Mouse (Mus musculus): ENCODE results near the gene Dnm1. TPM values are rescaled to one million over a fixed set of nuclear protein-coding genes. Genes with fewer than 3 reads are reported as not detected.

The Dnm1 gene
- total RNA-seq, 4 experiments from 2014 or later: 2.6 to 5.9 (median 3.9) TPM

DNA sequence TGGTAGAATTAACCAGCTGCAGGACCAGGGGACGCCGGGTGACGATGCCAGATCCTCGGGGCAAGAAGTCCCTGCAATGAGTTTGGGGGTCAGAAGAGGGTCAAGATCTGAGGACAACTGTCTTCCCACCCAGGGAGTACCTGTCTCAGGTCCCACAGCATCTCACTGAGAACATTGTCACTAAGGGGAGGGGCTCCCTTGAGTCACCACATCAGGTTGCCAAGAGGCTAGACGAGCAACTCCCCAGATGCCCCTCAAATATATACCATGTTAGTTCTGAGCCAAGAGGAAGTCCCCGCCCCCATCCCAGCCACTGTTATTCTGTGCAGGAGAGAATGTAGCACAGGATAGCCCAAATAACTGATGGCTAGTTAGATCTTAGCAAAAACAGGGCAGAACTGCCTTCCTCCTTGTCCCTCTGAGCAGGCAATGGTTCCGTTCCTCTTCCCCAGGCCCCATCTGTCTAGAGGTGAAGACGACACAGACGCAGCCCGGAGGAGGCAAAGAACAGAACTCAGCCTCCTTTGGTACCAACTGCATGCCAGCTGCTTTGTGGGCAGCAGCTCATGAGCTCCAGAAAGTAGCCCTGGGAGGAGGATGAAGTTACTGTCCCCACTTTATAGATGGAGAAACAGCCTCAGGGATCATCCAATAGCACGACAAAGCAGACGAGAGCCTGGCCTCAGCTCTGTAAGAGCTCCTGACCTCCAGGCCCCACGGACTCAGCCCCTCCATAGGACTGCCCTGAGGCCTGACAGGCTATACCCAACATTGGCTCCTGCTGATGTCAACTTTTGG lies 12.1 kb downstream of the Dnm1 start:
- no peak for DNase-seq (ENCODE audit: low spot score in 2 of 2)

DNA sequence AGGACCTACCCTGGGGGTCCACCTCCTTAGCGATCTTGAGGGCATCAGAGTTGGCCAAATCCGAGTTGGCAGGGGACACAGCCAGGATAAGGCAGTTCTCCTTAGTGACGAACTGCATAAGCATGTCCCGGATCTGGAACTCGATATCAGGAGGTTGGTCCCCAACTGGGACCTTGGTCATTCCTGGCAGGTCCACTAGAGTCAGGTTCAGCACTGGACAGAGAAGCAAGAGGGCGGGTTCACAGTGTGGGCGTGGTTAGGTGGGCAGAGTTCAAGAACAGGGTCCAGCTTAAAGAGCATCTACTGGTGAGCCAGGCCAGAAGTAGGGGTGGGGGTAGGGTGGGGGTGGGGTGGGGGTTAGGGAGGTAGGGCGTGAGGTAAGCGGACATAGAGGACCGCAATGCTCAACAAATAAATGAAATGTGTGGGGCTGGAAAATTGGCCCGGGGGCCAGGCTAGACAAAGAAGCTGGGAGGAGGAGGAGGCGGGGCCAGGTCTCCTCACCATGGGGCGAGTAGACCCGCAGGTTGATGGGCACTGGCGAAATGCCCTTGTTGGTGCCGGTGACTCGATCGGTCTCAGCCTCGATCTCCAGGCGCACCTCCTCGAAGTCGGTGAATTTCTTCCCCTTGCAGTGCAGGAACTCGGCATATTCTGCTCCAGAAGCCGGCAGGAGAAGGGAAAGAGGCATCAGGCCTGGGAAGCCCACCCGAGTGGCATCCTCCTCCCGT lies 13.1 kb downstream of the Dnm1 start:
- DNase-seq (ENCODE audit: low spot score in 2 of 2): no peak

DNA sequence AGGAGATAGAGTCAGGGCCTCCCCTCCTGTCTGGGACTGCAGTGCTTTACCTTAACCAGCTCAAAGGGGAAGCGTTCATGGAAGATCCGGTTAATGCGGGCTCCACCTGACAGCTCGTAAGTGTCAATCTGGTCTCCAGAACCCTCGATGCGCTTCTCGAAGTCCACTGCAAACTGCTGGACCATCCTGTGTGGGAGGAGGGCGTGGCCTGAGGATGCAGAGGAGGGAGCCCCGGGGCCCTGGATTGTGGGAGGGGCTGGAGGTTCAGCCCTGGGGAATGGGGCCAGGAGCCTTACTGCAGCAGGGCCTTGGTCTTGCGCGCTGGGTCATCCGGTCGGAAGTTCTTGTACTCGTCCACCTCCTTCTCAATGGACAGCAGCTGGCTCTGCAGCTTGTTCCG lies 17.2 kb downstream of the Dnm1 start:
- DNase-seq (ENCODE audit: low spot score in 2 of 2): no peak

DNA sequence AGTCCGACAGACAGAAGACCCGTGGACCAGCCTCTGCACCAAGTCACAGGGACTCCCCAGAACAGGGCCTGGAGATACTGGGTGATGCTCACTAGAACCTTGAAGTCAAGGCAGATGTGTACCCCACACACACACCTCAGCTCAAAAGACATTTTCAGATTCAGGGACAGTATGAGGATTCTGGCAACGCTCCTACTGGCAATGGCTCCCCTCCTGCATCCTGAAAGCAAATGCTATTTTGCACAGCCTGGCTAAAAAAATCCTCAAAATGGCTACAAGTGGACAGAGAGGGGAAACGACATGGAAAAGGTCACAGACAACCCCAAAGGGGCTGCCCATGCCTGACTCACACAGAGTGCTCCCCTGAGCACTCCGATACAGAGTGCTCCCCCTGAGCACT lies 21.0 kb downstream of the Dnm1 start:
- DNase-seq (ENCODE audit: low spot score in 2 of 2): no peak

DNA sequence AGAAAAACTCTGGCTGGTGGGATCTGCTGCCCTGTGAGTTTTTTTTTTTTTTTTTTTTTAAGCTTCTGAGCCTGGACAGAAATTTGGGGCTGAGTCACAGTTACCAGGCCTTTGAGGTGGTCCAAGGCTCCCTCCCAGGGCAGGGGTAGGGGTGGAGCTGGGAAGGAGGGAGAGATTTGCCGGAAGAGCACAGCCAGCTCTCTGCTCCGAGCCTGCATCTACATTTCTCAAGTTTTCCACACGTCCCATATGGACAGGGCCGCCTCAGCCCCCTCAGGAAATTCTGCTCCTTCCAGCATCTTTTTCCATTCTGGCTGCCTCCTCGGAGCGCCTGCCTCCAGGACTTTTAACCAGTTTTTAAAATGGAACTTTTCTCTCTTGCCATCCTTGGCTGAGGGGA lies 23.6 kb downstream of the Dnm1 start:
- DNase-seq (ENCODE audit: low spot score in 2 of 2): no peak

DNA sequence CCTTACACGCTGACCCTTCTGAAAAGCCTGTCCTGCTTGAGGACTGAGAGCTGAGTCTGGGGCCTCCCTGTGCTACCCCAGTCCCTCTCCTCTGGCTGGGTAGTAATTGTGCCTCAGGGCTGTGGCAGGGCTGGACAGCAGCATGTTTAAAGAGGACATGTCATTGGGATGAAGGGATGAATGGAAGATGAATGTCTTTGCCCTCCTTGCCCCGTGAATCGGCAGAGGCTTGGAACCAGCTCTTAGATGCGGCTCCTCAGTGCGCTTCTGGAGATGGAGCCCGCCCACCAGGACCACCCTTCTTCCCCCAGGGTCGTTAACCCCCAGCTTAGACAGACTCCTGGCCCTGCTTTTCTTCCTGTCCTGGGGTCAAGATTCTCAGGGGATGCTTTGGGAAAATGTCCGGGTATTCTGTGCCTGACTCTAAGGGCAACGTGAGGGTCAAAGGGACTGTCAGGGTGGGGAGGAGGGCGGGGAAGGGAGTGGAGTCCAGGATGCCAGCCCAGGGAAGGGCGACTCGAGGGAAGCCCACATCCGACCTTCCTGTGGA lies 24.2 kb downstream of the Dnm1 start:
- no peak for DNase-seq (ENCODE audit: low spot score in 2 of 2)

DNA sequence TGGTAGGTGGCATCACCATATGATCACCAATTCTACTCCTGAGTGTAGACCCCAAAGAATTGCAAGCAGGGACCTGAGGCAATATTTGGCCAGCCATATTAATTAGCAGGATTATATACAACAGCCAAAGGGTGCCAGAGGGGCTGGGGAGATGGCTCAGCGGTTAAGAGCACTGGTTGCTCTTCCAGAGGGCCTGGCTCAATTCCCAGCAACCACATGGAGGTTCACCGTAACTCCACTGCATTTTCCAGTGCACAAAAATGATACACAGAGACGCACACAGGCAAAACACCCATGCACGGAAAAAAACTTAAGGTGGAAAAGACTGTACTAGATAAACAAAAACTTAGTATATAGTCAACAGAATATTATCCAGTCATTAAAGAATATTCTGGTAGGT lies 25.9 kb downstream of the Dnm1 start:
- DNase-seq (ENCODE audit: low spot score in 2 of 2): no peak

DNA sequence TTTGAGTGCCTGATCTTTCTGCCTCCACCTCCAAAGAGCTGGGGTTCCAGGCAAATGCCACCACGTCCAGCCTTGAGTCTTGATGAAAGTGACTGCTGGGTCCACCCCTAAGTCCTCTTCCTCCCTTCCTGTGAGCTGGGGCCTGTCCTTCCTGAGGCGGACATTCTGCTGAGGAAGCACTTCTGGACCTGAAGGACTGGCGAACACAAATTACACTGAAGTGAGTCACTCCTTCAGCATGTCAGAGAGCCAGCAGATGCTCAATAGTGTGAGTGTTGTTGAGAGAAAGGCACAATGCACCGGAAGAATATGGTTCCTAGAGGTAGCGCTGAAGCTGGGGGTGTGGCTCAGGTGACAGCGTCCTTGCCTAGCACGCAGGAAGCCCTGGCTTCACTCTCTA lies 27.8 kb downstream of the Dnm1 start:
- DNase-seq (ENCODE audit: low spot score in 2 of 2): no peak

DNA sequence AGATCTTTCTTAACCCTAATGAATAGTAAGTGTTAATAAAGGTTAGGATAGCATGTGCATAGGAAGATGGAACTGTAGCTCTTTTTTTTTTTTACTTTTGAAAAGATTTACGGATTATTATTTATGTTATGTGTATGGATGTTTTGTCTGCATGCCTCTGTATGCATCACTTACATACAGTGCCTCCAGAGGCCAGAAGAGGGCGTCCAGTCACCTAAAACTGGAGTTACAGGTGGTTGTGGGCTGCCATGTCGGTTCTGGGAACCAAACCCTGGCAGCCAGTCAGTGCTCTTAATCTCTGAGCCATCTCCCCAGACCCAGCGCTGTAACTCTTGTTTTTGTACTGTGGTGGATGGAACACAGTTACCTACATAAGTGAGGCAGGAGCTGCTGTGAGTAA lies 28.8 kb downstream of the Dnm1 start:
- DNase-seq (ENCODE audit: low spot score in 2 of 2): no peak

DNA sequence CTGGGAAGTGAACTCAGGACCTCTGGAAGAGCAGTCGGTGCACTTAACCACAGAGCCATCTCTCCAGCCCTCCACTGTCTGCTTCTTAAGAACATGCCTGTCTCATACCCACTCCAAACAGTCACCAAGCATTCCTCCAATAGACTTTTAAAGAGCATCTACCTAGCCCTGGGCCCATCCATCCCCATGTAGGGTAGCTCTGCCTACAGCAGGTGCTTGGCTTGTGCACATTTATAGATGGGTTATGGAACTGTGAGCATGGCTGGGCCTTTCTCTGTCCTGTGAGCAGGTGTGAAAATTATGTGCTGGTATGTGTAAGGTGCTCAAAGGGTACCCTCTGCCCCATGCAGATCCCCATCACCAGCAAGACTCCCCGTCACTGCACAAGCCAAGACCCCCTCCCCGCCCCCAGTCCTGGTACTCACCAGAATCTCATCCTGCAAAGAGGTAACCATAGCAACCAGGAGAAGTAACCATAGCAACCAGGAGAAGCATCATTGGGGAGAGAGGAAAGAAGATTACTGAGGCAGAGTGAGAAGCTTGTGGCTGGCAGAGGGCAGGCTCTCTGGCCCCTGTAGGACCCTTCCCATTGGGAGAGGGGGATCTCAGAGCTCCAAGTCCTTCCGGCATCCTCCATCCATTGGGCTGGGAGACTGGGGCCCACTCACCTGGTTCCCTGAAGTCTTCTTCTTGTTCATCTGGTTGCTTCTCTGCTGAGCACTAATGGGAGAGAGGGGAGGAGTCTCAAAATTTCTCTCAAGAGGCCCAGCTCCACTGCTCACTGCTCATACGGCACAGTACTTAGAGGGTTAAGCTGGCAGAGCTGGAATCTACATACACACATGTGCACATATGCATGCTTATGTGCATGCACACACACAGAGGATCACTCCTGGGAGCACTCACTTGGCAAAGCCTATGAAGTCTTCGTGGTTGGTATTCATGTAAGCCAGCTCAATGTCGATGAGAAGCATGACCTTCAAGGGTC lies 30.1 kb downstream of the Dnm1 start:
- DNase-seq (ENCODE audit: low spot score in 2 of 2): no peak

DNA sequence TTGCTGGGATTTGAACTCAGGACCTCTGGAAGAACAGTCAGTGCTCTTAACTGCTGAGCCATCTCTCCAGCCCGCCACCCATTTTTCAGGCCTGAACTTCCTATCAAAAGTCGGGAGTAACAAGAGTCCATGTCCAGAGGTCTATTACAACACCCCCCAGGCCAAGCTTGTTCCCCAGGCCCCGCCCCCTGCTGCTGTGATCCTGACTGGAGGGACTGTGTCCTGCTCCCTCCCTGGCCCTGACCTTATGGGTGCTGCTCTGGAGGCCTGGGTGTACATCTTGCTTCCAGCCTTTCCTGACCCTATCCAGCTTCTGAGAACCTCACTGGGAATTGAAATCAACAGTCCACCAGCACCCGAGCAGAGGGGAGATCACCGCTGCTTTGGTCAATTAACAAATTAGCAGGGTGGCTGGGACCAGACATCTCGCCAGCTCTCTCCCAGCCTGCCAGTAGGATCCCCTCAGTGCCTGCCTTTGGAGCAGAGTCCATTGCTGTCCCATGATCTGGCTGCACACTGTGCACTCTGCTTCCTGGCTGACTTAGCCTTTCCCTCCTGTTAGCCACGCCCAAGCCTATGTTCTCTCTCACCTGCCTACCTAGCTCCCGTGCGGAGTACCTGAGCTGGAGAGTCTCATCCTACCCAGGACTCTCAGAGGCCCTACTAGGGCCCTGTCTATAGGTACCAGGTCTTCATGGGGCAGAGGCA lies 31.4 kb downstream of the Dnm1 start:
- DNase-seq (ENCODE audit: low spot score in 2 of 2): no peak

DNA sequence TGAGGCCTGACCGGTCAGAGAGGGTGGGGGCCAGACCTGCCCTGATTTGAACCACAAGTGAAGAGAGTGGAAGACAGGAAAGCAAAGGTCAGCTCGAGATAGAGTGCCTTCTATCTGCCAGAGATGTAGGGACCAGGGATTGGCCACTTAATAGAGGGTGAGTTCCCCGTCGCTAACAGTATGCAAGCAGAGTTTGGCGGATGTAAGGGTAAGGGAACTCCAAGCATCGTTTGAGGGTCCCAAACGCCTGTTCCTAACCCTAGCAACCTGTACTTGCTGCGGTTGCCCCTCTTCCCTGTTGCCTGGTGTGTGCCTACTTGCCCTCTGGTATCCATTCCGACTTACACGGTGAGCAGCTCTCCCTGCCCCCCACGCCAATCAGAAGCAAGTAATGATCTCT lies 32.4 kb downstream of the Dnm1 start:
- DNase-seq (ENCODE audit: low spot score in 2 of 2): no peak

DNA sequence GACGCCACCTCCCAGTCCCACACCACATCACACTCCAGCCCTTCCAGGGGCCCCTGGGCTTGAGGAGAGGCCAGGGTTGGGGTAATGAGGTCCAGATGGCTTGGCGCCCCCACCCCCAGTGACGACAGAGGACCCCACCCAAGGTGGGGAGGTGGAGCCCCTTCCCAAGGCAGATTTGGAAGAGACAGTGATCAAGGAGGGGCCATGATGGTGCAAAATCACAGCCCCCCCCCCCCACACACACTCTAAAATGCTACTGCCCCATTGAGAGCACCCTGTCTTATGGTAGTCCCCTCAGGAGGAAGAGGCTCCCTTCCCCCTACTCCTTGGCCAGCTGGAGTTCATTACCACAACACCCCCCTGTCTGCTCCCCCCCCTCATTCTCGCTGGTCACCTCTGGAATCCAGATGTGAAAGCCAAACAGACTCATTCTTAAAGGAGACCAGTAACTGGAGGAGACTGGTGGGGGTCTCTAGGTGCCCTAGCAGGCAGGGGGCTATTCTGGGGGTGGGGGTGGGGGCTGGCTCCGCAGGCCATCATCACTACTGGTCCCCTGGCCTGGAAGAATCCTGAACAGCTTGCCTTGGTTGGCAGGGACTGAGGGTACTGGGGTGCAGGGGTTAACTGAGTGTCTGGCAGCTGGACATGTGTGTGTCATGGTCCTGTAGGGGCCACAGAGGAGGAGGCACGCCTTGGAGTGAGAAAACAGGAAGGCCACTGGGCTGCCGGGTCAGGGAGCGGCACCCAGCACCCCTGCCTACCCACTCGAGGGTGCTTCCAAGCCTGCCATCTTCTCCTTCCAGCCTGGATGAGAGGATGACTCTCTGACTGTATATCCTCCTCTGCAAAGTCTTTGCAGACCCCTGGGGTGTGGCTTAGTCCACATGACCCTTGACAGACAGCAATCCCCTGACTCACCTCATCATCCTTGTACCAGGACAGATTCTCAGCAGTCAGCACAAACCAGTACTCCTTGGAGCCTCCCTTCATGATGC lies 33.3 kb downstream of the Dnm1 start:
- peak; percentile 59 to 62 for DNase-seq (ENCODE audit: low spot score in 2 of 2)

DNA sequence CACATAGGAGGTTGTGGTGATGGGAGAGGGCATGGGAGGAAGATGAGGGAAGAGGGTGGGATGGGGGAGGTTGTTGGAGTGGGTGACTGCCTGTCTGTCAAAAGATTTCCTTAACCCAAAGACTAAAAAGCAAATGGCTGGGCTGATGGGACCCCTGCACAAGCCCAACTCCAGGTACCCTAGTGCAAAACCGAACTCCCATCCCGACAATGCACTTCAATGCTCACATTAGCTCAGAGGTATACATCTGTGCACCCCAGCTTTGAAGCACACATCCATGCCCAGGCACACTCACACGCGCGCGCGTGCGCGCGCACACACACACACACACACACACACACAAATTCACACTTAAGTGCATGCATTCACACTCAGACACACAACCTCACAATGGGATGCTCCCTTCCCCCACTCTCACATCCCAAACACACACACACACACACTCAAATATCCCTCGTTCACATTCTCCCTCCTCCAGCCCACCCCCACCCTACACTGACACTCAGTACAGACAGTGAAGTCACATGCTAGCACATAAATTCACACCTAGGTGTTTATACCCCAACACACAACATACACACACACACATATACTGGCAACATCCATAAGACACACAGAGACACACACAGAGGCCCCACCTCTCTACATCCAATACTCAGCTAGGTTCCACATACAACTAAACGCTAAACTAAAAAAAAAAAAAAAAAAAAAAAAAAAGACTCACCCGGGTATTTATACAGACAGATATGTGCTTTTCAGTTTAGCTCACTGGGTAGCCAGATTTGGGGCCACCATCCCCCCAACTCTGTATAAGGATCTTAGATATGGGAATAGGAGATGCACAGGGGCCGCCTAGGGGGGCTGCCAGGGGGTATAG lies 34.2 kb downstream of the Dnm1 start:
- DNase-seq (ENCODE audit: low spot score in 2 of 2): no peak

DNA sequence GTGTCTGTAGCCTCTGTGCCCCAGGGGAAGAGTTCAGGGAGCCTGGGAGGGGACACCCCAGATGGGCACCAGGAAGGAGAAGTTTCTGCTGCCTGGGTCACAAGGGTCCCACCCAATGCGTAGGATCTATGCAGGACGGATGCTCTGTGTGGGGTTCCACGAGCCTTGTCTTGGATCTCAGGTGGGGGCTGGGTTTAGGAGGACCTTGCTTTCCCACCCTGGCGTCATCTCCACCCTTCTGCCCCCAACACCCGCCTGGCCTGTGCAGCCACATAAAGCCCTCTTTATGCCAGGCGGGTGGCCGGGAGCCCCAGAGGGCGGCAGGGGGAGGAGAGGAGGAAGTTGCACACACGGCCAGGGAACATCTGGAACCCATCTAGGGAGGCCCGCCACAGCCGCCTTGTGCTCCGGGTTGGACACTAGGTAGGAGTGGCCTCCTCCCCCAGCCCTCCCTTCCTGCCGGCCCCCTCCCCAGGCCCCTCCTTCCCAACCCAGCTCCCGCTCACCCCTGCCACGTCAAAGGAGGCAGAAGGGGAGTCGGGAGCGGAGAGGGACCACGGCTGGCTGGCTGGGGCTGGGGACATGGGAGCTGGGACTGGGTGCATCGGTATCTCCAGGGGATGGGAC lies 35.2 kb downstream of the Dnm1 start:
- DNase-seq (ENCODE audit: low spot score in 2 of 2): peak; percentile 61 to 70

DNA sequence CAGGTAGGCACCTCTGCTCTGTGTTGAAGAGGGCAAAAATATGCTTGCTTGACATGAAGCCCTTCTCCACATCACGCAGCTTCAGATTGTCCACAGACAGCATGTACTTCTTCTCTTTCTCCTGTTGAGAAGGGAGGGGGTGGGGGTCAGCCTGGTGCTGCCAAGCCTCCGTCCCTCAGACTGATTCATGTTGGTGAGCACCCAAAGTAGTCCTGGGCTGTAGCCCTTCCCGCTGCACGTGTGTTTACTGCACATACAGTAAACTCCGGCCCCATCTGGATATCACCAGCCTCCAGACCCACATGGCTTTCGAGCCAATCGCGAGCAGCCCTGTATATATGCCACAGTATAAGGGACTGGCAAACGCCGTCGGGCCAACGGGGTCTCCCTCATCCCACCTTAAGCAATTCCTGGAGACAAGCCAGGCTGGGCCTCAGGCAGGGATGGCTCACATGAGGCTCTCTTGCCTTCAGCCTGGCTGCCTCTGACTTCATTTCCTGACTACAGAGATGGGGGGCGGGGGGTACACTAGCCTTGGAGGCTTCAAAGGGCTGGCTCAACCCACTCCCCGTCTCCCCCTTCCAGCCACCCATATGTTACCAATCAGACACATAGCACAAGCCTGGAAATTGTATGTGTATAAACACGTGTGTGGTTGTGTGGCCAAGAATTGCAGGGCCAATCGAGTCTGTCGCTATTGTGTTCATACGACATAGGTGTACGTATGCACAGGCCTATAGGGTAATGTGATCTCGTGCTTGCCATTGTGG lies 36.1 kb downstream of the Dnm1 start:
- DNase-seq (ENCODE audit: low spot score in 2 of 2): no peak

DNA sequence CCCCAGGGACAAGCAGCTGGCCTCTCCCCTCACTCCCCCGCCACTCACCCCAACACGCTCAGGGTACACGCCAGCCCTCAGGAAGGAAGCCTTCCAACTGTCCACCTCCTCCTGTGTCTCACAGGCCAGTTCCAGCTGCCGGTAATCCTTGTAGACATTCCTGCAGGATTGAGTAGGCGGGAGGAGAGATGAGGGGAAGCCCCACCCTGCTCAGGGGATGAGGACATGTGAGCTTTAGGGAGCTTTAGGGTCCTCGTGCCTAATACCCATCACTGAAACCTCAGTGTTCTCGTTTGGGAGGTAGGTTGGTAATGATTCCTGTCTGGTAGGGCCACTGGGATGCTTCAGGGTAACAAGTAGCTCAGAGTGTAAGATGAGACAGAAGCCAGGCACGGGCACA lies 37.4 kb downstream of the Dnm1 start:
- no peak for DNase-seq (ENCODE audit: low spot score in 2 of 2)
